Mouse (Mus musculus) kidney, adult 2 months (tissue): ENCODE results near the gene Slc24a3. TPM values are rescaled to one million over a fixed set of nuclear protein-coding genes. Genes with fewer than 3 reads are reported as not detected.

ENCODE experiments used
- DNase-seq: peaks from one replicate; pipeline ENCODE4 v3.0.0; 2021
- H3K27ac ChIP-seq: fragments of 200-500 bp; 2 replicates; pipeline ENCODE4 v1.5.1; 2012; ENCODE audit warnings: low read depth, low read length, control low read depth, inconsistent platforms; ENCODE audit not compliant: insufficient read depth
- H3K27me3 ChIP-seq: fragments of 200-500 bp; replicated peaks from 2 replicates; pipeline ENCODE4 v1.6.1; 2012; ENCODE audit warnings: mild to moderate bottlenecking, moderate library complexity, low read length, inconsistent platforms; ENCODE audit not compliant: control insufficient read depth, insufficient read depth
- H3K36me3 ChIP-seq: fragments of 200-500 bp; 2 replicates; pipeline ENCODE4 v1.6.1; 2012; ENCODE audit warnings: mild to moderate bottlenecking, moderate library complexity, low read length, inconsistent platforms; ENCODE audit not compliant: control insufficient read depth, insufficient read depth
- H3K4me1 ChIP-seq: fragments of 200-500 bp; 2 replicates; pipeline ENCODE4 v1.6.1; 2011; ENCODE audit warnings: low read length; ENCODE audit not compliant: control insufficient read depth, insufficient read depth
- H3K4me3 ChIP-seq: fragments of 200-500 bp; 2 replicates; pipeline ENCODE4 v1.5.1; 2011; ENCODE audit warnings: mild to moderate bottlenecking, low read depth, low read length, control low read depth; ENCODE audit not compliant: insufficient read depth
- CTCF ChIP-seq: fragments of 200-500 bp; conservative IDR thresholded peaks from 2 replicates; pipeline ENCODE4 v1.5.1; 2011; ENCODE audit warnings: low read depth, mild to moderate bottlenecking, control low read depth, low read length, moderate library complexity, mixed read lengths; ENCODE audit not compliant: insufficient read depth, insufficient read length
- POLR2A ChIP-seq: fragments of 200-500 bp; IDR thresholded peaks from one replicate; pipeline ENCODE4 v1.6.1; 2011; ENCODE audit warnings: low read depth, low read length, control low read depth
- WGBS: fragments of 180-500 bp; shearing (Covaris S2); methylation state at CpG from one replicate; pipeline ENCODE4 v1.1.7; 2018; 5-methylcytosine and 5-hydroxymethylcytosine counted together
- polyA plus RNA-seq: library from polyadenylated mRNA; depleted of rRNA; stranded (reverse); fragments of >200 nt; gene quantifications from 2 replicates; pipeline ENCODE4 v1.2.3, GENCODE M21; 2012

Gene Slc24a3
- polyA plus RNA-seq, 1 experiment, result 3.4 TPM

DNA sequence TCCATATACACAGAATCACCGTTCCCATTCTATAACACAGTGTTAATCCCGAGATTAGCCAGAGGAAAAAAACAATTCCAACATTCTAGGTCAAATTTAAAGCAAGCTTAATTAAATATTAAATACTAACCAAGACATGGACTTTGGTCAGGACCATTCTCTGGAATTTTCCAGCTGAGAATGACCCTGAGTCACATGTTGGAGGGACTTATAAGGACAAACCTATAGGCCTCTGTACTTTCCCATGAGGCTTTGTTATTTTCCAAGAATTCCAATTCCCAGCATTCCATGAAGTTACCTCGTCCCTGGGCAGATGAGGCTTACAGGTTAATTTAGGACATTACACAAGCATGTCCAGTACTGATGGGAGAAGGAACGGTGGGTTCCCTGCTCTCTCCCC lies 367.8 kb downstream of the Slc24a3 start:
- Histone ChIP-seq H3K4me3 (no peak overlapping the region), H3K27me3 (no peaks in the 10 kb centered on the region), H3K36me3 (no peaks in the 10 kb centered on the region), H3K4me1 (peaks cover 11% of the 10 kb centered on the region; the same call in 1 of the 2 replicates), H3K27ac (no peak overlapping the region; the same call in 1 of the 2 replicates)
- WGBS, result 55% methylated on average over 4 of the region's 4 CpGs
- TF ChIP-seq CTCF, result no peak
- TF ChIP-seq POLR2A, result no peak
- peak; percentile 77 for DNase-seq

GRCm38 (mm10) chr2:145535774-145536173 lies 368.2 kb downstream of the Slc24a3 start:
- Histone ChIP-seq H3K4me1 (peaks cover 11% of the 10 kb centered on the region; the same call in 1 of the 2 replicates), H3K27me3 (no peaks in the 10 kb centered on the region), H3K27ac (no peak overlapping the region), H3K4me3 (no peak overlapping the region), H3K36me3 (no peaks in the 10 kb centered on the region)
- no peak for DNase-seq
- TF ChIP-seq POLR2A, result no peak
- TF ChIP-seq CTCF, result no peak
- 83% methylated on average over 4 of the region's 4 CpGs for WGBS

DNA sequence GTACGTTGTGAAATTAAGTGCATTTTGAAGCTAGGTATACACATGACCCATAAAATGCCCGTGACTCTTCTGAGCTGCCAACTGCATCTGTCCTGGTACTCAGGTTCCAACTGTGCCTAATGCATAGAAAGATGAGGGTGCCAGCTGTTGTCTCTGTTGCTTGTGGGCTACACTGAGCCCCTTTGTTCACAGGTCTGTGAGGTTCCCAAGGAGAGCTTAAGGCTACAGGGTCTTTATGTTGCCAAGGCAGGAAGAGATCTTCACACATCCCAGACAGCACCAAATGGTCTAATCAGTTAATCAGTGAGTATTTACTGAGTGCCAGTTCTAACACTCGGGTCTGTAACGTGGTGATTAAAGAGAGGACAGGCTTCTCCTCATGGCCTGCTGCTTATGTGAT lies 369.4 kb downstream of the Slc24a3 start:
- no peak overlapping the region for H3K4me3 ChIP-seq
- no peaks in the 10 kb centered on the region for H3K27me3 ChIP-seq
- no peak overlapping the region for H3K27ac ChIP-seq
- TF ChIP-seq POLR2A (no peak), CTCF (no peak)
- WGBS, result 52% methylated on average over 4 of the region's 4 CpGs
- H3K4me1 ChIP-seq, result peaks cover 11% of the 10 kb centered on the region; the same call in 1 of the 2 replicates
- no peaks in the 10 kb centered on the region for H3K36me3 ChIP-seq
- DNase-seq, result no peak

- no peak overlapping the region for H3K4me3 ChIP-seq
- TF ChIP-seq POLR2A (no peak), CTCF (no peak)
- 82% methylated on average over 1 of the region's 1 CpGs for WGBS
Observed at GRCm38 (mm10) chr2:145541695-145542094, 374.1 kb downstream of the Slc24a3 start.

GRCm38 (mm10) chr2:145546071-145546470 lies 378.5 kb downstream of the Slc24a3 start:
- no peaks in the 10 kb centered on the region for H3K4me1 ChIP-seq

More at GRCm38 (mm10) chr2:145541695-145542094, 374.1 kb downstream of the Slc24a3 start:
- H3K27me3 ChIP-seq, result no peaks in the 10 kb centered on the region
- no peak for DNase-seq
- no peaks in the 10 kb centered on the region for H3K36me3 ChIP-seq
- no peaks in the 10 kb centered on the region for H3K4me1 ChIP-seq
- H3K27ac ChIP-seq, result no peak overlapping the region

DNA sequence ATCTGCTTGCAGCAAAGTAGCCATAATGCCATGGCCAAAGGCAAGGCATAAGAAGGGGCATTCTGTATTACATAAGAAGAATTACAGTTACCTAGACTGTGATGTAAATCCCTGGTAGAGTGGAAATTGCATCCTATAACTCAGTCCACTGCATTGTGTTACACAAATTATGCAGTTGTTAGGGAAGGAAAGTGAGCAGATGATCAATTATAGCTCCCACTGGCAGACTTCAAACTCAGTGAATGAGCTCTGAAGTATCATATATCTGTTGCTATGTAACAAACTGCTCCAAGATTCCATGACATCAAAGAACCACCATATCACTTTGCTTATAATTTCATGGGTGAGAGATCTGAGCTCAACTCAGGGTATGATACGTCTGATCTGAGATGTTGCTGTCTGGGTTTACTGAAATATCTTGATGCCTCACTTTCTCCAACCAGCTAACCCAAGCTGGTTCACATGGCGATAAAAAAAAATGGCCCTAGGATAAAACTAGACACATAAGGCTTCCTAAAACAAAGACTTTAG lies 387.2 kb downstream of the Slc24a3 start:
- TF ChIP-seq CTCF (no peak), POLR2A (no peak)
- no peaks in the 10 kb centered on the region for H3K36me3 ChIP-seq
- no peaks in the 10 kb centered on the region for H3K4me1 ChIP-seq
- no peaks in the 10 kb centered on the region for H3K27me3 ChIP-seq
- no peak for DNase-seq
- no peak overlapping the region for H3K4me3 ChIP-seq
- no peak overlapping the region for H3K27ac ChIP-seq
- 71% methylated on average over 2 of the region's 2 CpGs for WGBS

More at GRCm38 (mm10) chr2:145546071-145546470, 378.5 kb downstream of the Slc24a3 start:
- Histone ChIP-seq H3K27ac (no peak overlapping the region), H3K27me3 (no peaks in the 10 kb centered on the region), H3K4me3 (no peak overlapping the region), H3K36me3 (no peaks in the 10 kb centered on the region)
- DNase-seq, result no peak
- 88% methylated on average over 3 of the region's 3 CpGs for WGBS
- TF ChIP-seq POLR2A (no peak), CTCF (no peak)

DNA sequence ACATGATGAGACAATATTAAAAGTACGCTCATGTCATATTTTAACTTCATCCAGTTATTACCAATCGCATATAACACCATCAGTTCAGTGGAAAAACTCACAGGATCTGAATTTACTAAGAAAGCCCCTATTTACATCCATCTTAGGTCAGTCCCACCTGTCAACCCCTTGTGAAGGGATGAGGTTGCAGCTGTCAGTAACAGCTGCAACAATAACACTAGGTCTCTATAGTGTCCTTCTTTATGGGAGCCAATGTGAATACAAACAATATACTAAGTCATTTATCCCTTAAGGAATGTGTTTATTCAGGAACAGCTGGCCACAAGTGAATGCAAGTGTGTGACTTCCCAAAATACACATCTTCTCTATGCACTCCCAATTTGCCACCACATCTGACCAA lies 388.2 kb downstream of the Slc24a3 start:
- H3K27me3 ChIP-seq, result no peaks in the 10 kb centered on the region
- TF ChIP-seq POLR2A, result no peak
- TF ChIP-seq CTCF, result no peak
- H3K4me1 ChIP-seq, result no peaks in the 10 kb centered on the region
- 94% methylated on average over 2 of the region's 2 CpGs for WGBS
- H3K36me3 ChIP-seq, result no peaks in the 10 kb centered on the region
- DNase-seq, result no peak
- no peak overlapping the region for H3K27ac ChIP-seq
- H3K4me3 ChIP-seq, result no peak overlapping the region

- no peak overlapping the region for H3K27ac ChIP-seq
- peak; percentile 48 for TF ChIP-seq CTCF
- no peak for TF ChIP-seq POLR2A
- H3K36me3 ChIP-seq, result no peaks in the 10 kb centered on the region
- no peaks in the 10 kb centered on the region for H3K4me1 ChIP-seq
- DNase-seq, result peak; percentile 58
- 31% methylated on average over 1 of the region's 1 CpGs for WGBS
- no peaks in the 10 kb centered on the region for H3K27me3 ChIP-seq
- no peak overlapping the region for H3K4me3 ChIP-seq
Observed at GRCm38 (mm10) chr2:145557361-145557931, 389.9 kb downstream of the Slc24a3 start.
